Mouse (Mus musculus) adrenal gland, postnatal 0 days (tissue): Measurements from ENCODE around the gene Mfsd12. TPM values are rescaled to one million over a fixed set of nuclear protein-coding genes. Genes with fewer than 3 reads are reported as not detected.

Experiments used
- microRNA-seq: library from miRNA; unstranded; fragments of <30 nt; microRNA quantifications from one replicate; pipeline ENCODE4, GENCODE M21; 2016; ENCODE audit warnings: borderline replicate concordance; ENCODE audit not compliant: insufficient number of aligned reads
- polyA plus RNA-seq: library from polyadenylated mRNA; unstranded; fragments of >200 nt; fragmentation: Nextera tagmentation; extraction: Ambion mirVana; gene quantifications from 2 replicates; pipeline ENCODE4 v1.2.1, GENCODE M21; 2015

Mfsd12 gene
- 8.9 and 10.3 TPM in 2 replicates for polyA plus RNA-seq

DNA sequence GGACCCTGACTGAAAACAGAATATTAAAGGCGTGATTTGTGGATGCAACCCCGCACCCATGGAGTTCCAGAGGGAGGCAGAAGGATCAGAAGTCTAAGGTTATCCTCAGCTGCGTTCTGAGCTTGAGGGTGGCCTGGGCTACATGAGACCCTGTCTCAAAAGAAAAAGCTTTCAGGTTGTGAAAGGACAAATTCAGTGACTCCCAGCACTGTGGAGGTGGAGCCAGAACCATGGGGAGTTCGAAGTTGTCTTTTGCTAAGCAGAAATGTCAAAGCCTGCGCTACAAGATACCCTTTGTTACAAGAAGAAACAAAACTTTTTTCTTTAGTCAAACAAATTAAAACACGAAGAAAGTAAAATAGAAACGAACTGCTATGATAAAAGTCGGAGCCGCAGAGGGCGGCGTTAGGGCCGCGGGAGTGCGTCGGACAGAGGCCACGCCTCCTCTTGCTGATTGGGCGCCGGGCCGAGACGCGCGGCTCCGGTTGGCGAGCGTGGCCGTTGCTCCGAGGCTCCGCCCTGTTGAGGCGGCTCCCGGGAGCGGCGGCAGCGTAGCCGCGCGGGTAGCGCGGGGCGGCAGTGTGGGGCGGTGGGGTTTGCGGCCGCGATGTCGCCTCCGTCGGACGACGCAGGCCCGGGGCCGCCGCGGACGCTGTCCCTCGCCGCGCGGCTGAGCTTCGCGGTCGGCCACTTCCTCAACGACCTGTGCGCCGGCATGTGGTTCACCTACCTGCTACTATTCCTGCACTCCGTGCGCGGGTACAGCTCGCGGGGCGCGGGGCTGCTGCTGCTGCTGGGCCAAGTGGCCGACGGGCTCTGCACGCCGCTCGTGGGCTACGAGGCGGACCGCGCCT, at the start of gene Mfsd12:
TSS of gene Mfsd12 (plus strand) at position 501 of the 854 bp plus-strand sequence.

DNA sequence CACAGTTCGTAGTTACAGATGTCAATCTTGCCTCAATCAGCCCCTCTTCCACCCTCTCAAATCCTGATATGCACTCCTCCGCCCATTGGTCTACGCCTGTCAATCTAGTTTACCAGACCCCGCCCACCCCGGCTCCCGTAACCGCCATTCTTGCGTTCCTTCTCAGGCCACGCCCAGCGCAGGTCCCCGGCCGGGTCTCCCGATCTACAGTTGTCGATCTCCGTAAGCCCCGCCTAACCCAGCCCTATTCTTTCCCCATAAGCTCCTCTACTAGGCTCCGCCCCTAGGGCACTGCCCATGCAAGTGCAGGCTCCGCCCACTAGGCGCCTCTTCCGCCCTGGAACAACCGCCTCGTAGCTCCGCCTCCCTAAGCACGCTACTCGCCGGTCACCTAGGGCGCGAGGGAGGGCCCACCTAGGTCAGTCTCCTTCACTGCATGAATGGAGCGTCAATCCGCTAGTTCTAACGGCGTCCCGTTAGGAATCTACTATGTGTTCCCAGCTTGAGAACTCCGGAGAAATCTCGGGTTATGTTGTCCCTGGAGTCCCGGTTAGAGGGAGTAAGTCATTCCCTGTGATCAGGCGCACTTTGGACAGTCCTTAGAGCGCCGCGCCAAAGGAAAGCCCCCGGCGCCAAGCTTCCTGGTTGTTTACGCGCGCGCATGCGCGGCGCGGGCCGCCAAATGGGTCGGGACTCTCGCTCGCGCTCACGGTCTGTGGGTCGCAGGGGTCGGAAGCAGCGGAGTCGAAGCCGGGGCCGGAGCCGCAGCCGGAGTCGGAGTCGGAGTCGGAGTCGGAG, 36.5 kb upstream of the Mfsd12 start, which contains the start of gene Cactin:
TSS of gene Cactin (plus strand) at position 554 of the 798 bp plus-strand sequence.

DNA sequence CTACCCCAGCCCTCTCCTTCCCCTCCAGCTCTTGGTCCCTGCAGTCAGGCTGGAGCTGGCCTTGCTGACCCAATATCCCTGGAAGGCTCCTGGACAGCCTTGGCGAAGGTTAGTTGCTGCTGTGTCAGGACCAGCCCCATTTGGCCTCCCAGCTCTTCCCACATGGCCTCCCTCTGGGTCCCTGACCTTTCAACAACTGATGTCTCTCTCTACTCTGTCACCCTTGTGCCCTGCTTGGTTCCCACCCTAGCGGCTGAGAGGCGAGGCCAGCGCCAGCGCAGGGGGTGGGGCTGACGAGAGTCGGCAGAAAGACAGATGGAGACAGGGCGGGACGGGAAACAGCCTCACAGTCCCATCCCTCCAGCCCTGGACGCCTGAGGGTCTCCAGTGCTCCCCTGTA, 28.9 kb upstream of the Mfsd12 start, which contains the start of gene Tbxa2r:
TSS of gene Tbxa2r (plus strand) at position 346 of the 400 bp plus-strand sequence.

DNA sequence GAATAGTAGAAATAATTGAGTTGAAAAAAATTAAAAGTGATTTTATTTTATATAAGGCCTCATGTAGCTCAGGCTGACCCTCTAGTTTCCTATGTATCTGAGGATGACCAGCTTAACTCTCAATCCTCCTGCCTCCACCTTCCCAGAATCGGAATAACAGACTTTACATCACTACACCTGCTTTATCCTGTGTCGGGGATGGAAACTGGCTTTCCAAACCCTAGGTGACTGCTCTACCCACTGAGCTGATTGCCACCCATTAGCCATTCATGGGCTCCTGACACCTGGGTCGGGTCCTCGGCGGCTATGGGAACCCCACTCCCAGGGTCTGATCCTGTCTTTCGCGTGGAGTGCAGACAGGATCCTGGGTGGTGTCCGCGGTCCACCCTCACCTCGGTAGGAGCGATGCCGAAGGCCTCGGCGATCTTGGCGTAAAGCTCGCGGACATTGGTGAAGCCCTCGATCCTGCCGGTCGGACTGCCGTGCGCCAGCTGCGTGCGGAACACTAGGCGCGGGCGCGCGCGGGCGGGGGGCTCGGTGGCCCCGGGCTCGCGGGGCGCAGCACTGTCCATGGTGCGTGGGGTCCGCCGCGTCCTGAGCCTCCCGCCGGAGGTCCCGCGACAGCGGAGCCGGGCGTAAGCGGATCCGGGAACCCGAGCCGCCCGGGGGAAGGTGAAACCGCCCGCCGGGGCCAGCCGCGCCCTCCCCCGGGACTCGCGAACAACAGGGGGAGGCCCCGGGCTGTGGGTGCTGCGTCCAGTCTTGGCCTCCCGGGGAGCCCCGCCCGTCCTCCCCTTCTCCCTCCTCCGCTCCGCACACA, 14.4 kb upstream of the Mfsd12 start, which contains the start of gene Gipc3:
TSS of gene Gipc3 (minus strand) at position 581 of the 820 bp plus-strand sequence.

DNA sequence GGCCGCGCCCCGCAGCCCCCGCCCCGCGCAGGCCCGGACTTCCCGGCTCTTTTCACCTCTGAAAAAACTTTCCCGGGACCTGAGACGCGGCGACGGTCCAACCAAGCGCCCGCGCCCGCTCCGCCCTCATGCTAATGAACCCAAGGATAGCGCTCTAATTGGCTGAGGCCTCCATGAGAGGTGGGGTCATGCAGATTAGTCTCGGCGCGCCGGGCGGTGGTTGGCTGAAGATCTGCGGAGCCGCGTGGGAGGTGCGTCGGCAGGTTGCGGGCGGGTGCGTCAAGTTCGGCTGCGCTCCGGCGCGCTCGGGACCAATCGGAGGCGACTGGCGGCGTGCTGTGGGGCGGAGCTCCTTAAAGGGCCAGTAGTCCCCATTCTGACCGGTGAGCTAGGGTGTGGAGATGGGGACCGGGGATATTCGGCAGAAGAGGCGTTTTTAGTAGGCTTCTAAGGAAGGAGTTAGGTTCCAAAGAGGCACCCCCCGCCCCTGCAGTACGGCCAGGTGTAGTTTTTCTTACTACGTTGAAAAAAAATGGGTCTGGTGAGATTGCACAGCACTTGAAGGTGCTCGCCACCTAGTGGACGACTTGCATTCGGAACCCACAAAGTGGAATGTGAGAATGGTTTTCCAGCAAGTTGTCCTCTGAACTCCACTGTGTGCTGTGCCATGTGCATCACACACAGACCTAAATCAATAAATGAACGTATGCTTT, 6.8 kb upstream of the Mfsd12 start, which contains the start of gene Hmg20b:
TSS of gene Hmg20b (minus strand) at position 130 of the 713 bp plus-strand sequence.

DNA sequence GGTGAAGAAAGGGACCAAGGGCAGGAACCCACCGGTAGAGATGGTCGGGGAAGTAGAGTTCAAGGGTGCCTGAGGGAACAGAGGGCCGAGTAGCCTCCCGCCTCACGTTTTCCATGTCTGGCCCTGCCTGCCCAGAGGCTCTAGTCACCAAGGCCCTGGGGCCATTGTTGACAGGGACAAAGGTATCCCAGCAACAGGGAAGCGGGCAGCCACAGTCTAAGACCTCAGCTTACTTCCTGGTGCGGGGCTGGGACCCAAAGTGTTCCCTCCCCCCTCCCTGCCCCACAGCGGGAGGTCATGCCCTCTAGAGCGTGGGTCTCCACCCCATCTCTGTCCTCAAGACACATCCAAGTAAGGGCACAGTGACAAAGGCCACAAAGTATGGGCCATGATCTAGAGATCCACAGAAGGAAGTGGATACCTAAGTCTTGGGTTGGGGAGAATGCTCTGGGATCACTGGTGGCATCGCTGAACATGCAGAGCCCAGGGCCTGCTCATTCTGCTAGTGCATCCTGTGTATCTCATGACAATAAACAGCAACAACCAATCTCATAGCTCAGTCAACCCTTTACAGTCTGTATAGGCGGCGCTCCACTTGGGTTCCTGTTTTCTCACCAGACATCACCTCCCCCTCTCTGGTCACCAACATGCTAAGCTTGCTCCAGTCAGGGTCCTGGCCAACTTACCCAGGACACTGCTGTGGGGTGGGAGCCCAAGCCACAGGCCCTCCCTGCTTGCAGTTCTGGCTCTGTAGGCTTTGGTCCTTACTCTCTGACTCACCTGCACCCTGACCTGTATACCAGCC, 8.6 kb downstream of the Mfsd12 start, which contains the start of gene 4930404N11Rik:
TSS of gene 4930404N11Rik (minus strand) at position 145 of the 805 bp plus-strand sequence.

DNA sequence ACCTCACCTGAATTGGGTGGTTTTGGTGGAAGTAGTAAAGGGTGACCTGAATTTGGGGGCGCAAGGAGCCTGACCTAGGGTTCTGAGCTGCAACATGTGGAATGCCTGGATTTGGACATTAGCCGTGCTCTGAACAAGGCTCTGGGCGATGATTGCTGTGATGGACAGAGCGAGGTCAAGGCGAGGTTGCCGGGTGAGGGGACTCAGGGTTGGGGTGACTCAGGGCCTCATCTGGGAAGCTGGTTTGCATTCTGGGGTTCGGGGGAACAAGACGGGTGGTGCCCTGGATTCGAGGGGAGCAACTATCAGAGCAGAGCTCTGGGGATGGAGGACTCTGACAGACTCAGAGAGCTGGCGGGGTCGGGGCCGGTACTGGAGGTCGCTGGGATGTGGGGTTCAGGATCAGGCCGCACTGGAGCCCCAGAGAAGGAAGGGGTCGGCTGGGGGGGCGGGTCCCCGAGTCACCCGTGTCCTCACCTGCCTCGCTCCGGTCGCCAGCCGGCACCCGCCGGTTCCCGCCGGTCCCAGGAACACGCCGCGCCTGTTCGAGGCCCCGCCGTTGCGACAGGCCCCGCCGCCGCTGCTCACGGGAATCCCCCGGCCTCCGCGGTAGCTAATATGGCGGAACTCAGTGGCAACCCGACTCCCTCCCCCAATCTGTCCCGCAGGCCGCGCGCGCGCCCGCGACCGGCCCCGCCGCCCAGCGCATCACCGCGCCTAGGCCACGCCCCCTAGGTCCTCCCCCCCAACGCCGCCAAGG, 20.7 kb downstream of the Mfsd12 start, which contains the start of gene Fzr1:
TSS of gene Fzr1 (minus strand) at position 724 of the 760 bp plus-strand sequence.

DNA sequence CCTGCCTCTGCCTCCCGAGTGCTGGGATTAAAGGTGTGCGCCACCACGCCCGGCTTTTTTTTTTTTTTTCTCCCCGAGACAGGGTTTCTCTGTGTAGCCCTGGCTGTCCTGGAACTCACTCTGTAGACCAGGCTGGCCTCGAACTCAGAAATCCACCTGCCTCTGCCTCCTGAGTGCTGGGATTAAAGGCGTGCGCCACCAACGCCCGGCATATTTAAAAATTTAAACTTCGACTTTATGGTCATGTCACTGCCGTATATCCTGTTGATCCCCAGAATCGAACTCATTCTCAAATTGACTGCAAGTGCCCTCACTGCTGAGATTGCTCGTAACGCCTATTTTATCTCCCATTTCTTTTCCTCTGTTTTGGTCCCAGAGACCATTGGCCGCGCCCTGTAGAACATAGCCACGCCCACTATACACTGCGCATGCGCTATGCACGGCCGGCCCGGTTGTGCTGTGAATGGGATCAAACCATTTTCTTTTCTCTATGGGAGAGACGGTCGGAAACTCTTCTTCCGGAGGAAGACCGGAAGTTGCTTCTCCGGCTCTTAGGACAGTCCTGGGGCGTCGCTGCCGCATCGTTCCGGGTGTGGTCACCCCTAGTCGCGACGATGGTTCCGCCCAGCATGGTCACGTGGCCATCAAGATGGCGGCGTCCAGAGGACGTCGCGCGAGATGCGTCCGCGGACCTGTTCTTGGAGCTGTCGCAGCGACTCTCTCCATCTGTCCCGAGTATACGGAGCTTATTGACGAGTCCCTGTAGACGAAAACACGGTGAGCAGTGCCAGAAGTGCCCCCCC, 26.7 kb downstream of the Mfsd12 start, which contains the start of the genes Dohh and Gm48551:
TSS of gene Dohh (plus strand) at position 627 of the 803 bp plus-strand sequence.
TSS of gene Gm48551 (plus strand) at position 665 of the 803 bp plus-strand sequence.

DNA sequence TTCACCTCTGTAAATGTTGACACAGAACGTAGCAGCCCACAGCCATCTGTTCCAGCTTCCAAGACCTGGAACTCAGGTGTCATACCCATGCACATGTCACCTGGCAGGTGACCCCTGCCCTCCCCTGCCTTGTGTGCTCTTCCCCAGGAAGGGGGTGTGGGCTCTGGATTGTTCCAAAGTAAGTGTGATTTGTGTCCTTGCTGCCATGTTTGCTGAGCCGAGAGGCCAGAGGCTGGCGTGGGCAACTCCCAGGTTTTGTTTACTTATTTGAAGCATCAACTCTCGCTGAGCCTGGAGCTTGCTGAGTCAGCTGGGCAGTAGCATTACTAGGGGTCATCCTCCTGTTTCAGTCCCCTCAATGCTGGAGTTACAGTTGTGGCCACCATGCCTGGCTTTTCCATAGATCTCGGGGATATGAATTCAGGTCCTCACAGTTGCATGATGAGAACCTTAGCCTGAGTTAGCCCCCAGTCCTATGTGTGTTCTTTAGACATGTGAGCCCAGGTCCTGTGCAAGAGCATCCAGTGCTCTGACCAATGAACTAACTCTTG, 31.3 kb downstream of the Mfsd12 start, which contains the start of gene Gm48552:
TSS of gene Gm48552 (plus strand) at position 501 of the 551 bp plus-strand sequence.

DNA sequence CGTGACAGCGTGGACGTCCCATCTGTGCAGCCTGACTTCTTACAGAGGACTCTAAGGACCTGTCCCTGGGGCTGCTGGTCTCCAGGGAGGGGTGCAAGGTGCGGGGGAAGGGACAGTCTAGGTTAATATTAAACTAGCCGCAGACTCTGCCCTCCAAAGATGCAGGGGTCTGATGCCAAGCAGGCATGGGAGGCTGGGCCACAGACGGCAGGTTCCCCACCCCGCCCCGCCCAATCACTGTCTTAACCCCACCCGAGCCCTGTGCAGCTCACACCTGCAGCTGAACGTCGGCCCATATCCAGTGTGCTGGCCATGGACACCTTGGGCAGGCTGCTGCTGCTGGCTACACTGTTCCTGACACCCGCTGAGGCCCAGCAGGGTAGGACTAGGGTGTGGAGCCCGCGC, 35.5 kb downstream of the Mfsd12 start, which contains the start of gene Smim24:
TSS of gene Smim24 (plus strand) at position 271 of the 405 bp plus-strand sequence.

Small RNA genes within 50 kb of the gene (microRNA-seq; reads per million reads assigned to microRNA genes)
- not detected for gene Mir6913

Other genes with a start within 250 kb of the Mfsd12 start
- 38.3 and 48.5 TPM in 2 replicates for gene Zbtb7a, start 222.3 kb upstream of the Mfsd12 start, polyA plus RNA-seq
- gene Pias4, start 189.6 kb upstream of the Mfsd12 start, polyA plus RNA-seq, result 15.5 and 24.7 TPM in 2 replicates
- 323 and 361 TPM in 2 replicates for gene Eef2, start 180.9 kb upstream of the Mfsd12 start, polyA plus RNA-seq
- gene Dapk3, start 174.5 kb upstream of the Mfsd12 start, polyA plus RNA-seq, result 45.5 and 58.7 TPM in 2 replicates
- gene 4930442H23Rik, start 173.6 kb upstream of the Mfsd12 start, polyA plus RNA-seq, result 0.16 TPM in 1 of 2 replicates, not detected in the other
- gene Nmrk2, start 155.4 kb upstream of the Mfsd12 start, polyA plus RNA-seq, result 0.13 TPM in 1 of 2 replicates, not detected in the other
- gene Atcay, start 126.7 kb upstream of the Mfsd12 start, polyA plus RNA-seq, result 2.4 and 8.1 TPM in 2 replicates
- gene Zfr2, start 124.3 kb upstream of the Mfsd12 start, polyA plus RNA-seq, result 5.5 and 7.2 TPM in 2 replicates
- 1.5 and 1.8 TPM in 2 replicates for gene Matk, start 104.6 kb upstream of the Mfsd12 start, polyA plus RNA-seq
- 257 and 299 TPM in 2 replicates for gene Mrpl54, start 90.6 kb upstream of the Mfsd12 start, polyA plus RNA-seq
- gene Apba3, start 90.5 kb upstream of the Mfsd12 start, polyA plus RNA-seq, result 29.0 and 34.3 TPM in 2 replicates
- gene Tjp3, start 65.9 kb upstream of the Mfsd12 start, polyA plus RNA-seq, result 0.76 and 1.2 TPM in 2 replicates
- 29.5 and 37.8 TPM in 2 replicates for gene Pip5k1c, start 64.5 kb upstream of the Mfsd12 start, polyA plus RNA-seq
- gene Cactin, start 36.4 kb upstream of the Mfsd12 start, polyA plus RNA-seq, result 17.8 and 25.6 TPM in 2 replicates
- gene Tbxa2r, start 28.8 kb upstream of the Mfsd12 start, polyA plus RNA-seq, result 28.4 and 31.0 TPM in 2 replicates
- 0.11 and 0.12 TPM in 2 replicates for gene Gipc3, start 14.2 kb upstream of the Mfsd12 start, polyA plus RNA-seq
- gene Hmg20b, start 7.0 kb upstream of the Mfsd12 start, polyA plus RNA-seq, result 59.6 and 78.9 TPM in 2 replicates
- 0.95 and 2.1 TPM in 2 replicates for gene 4930404N11Rik, start 8.3 kb downstream of the Mfsd12 start, polyA plus RNA-seq
- gene Fzr1, start 21.0 kb downstream of the Mfsd12 start, polyA plus RNA-seq, result 42.1 and 63.2 TPM in 2 replicates
- gene Dohh, start 26.9 kb downstream of the Mfsd12 start, polyA plus RNA-seq, result 62.7 and 76.5 TPM in 2 replicates
- gene Gm48551, start 27.0 kb downstream of the Mfsd12 start, polyA plus RNA-seq, result 1.4 and 3.0 TPM in 2 replicates
- gene Gm48552, start 31.5 kb downstream of the Mfsd12 start, polyA plus RNA-seq, result 0.77 and 1.2 TPM in 2 replicates
- 3.3 and 8.2 TPM in 2 replicates for gene Smim24, start 35.6 kb downstream of the Mfsd12 start, polyA plus RNA-seq
- gene Nfic, start 98.1 kb downstream of the Mfsd12 start, polyA plus RNA-seq, result 65.6 and 73.8 TPM in 2 replicates
- gene Celf5, start 125.2 kb downstream of the Mfsd12 start, polyA plus RNA-seq, result 1.6 and 6.1 TPM in 2 replicates
- 42.4 and 49.4 TPM in 2 replicates for gene Ncln, start 138.9 kb downstream of the Mfsd12 start, polyA plus RNA-seq
- gene S1pr4, start 142.6 kb downstream of the Mfsd12 start, polyA plus RNA-seq, result 1.2 and 1.8 TPM in 2 replicates
- 2.0 and 2.2 TPM in 2 replicates for gene Gna15, start 166.7 kb downstream of the Mfsd12 start, polyA plus RNA-seq
- gene Gna11, start 187.7 kb downstream of the Mfsd12 start, polyA plus RNA-seq, result 61.6 and 64.5 TPM in 2 replicates
- 477 and 665 TPM in 2 replicates for gene Aes, start 202.0 kb downstream of the Mfsd12 start, polyA plus RNA-seq
- gene Tle2, start 217.1 kb downstream of the Mfsd12 start, polyA plus RNA-seq, result 6.8 and 10.0 TPM in 2 replicates
- 14.5 and 17.4 TPM in 2 replicates for gene Tle6, start 243.6 kb downstream of the Mfsd12 start, polyA plus RNA-seq
- gene BC025920, start 248.8 kb downstream of the Mfsd12 start, polyA plus RNA-seq, result 0.46 and 0.72 TPM in 2 replicates